Mouse (Mus musculus): Measurements from ENCODE around the gene Hspa12b. TPM values are rescaled to one million over a fixed set of nuclear protein-coding genes. Genes with fewer than 3 reads are reported as not detected.

Hspa12b gene
- polyA plus RNA-seq, 1 experiment from 2014 or later = 8.6 TPM

GRCm38 (mm10) chr2:131132111-131132888 is 5.2 kb downstream of the Hspa12b start:
- Histone ChIP-seq H3K9me3 (replicated peaks) (no peaks in the 10 kb centered on the region), H3K36me3 (no peaks in the 10 kb centered on the region), H3K27ac (no peak overlapping the region), H3K4me3 (no peak overlapping the region), H3K4me1 (peaks cover 9% of the 10 kb centered on the region), H3K4me2 (replicated peaks) (no peak overlapping the region), H3K9ac (no peak overlapping the region), H3K27me3 (no peaks in the 10 kb centered on the region)
- WGBS = 88% methylated on average over 10 of the region's 10 CpGs
- no peak for ATAC-seq (ENCODE audit: low FRiP score)

GRCm38 (mm10) chr2:131132930-131133547 is 6.0 kb downstream of the Hspa12b start, which contains the start of gene Gm11037:
TSS of gene Gm11037 (plus strand) at chr2:131133497.
- Histone ChIP-seq H3K4me1 (peaks cover 3% of the 10 kb centered on the region; the same call in 1 of the 2 replicates), H3K4me2 (replicated peaks) (no peak within 1 kb of the TSS), H3K27me3 (no peaks in the 10 kb centered on the region), H3K9ac (no peak within 1 kb of the TSS), H3K9me3 (replicated peaks) (no peaks in the 10 kb centered on the region), H3K27ac (no peak within 1 kb of the TSS), H3K4me3 (no peak within 1 kb of the TSS), H3K36me3 (no peaks in the 10 kb centered on the region)
- no peak for ATAC-seq (ENCODE audit: low FRiP score)
- 80% methylated on average over 9 of the region's 9 CpGs for WGBS

GRCm38 (mm10) chr2:131134381-131134780 is 7.3 kb downstream of the Hspa12b start:
- H3K9ac ChIP-seq = no peak overlapping the region
- 54% methylated on average over 1 of the region's 1 CpGs for WGBS
- no peak overlapping the region for H3K27ac ChIP-seq
- H3K4me3 ChIP-seq = no peak overlapping the region
- no peak overlapping the region for H3K4me2 ChIP-seq (replicated peaks)
- ATAC-seq (ENCODE audit: low FRiP score) = no peak
- no peaks in the 10 kb centered on the region for H3K27me3 ChIP-seq
- H3K9me3 ChIP-seq (replicated peaks) = no peaks in the 10 kb centered on the region
- no peaks in the 10 kb centered on the region for H3K4me1 ChIP-seq
- H3K36me3 ChIP-seq = no peaks in the 10 kb centered on the region

- Histone ChIP-seq H3K4me1 (no peaks in the 10 kb centered on the region), H3K9me3 (replicated peaks) (no peaks in the 10 kb centered on the region), H3K4me3 (no peak overlapping the region), H3K27me3 (no peaks in the 10 kb centered on the region), H3K9ac (no peak overlapping the region), H3K27ac (no peak overlapping the region), H3K4me2 (replicated peaks) (no peak overlapping the region), H3K36me3 (no peaks in the 10 kb centered on the region)
- 74% methylated on average over 8 of the region's 8 CpGs for WGBS
- ATAC-seq (ENCODE audit: low FRiP score) = no peak
Observed at GRCm38 (mm10) chr2:131134826-131135400, 7.8 kb downstream of the Hspa12b start.

GRCm38 (mm10) chr2:131135521-131136139 is 8.6 kb downstream of the Hspa12b start:
- H3K9me3 ChIP-seq (replicated peaks) = no peaks in the 10 kb centered on the region
- H3K27ac ChIP-seq = no peak overlapping the region
- WGBS = 70% methylated on average over 11 of the region's 11 CpGs
- no peak for ATAC-seq (ENCODE audit: low FRiP score)
- H3K9ac ChIP-seq = no peak overlapping the region
- no peak overlapping the region for H3K4me3 ChIP-seq
- H3K4me2 ChIP-seq (replicated peaks) = no peak overlapping the region
- no peaks in the 10 kb centered on the region for H3K36me3 ChIP-seq
- no peaks in the 10 kb centered on the region for H3K4me1 ChIP-seq
- no peaks in the 10 kb centered on the region for H3K27me3 ChIP-seq

GRCm38 (mm10) chr2:131138296-131138695 is 11.2 kb downstream of the Hspa12b start:
- WGBS = 70% methylated on average over 4 of the region's 4 CpGs
- H3K4me1 ChIP-seq = peaks cover 3% of the 10 kb centered on the region; the same call in 1 of the 2 replicates

GRCm38 (mm10) chr2:131138760-131139159 is 11.7 kb downstream of the Hspa12b start:
- Histone ChIP-seq H3K4me2 (replicated peaks) (no peak overlapping the region), H3K9me3 (replicated peaks) (no peaks in the 10 kb centered on the region), H3K4me3 (no peak overlapping the region), H3K27me3 (no peaks in the 10 kb centered on the region), H3K27ac (no peak overlapping the region), H3K4me1 (peaks cover 5% of the 10 kb centered on the region; the same call in 1 of the 2 replicates), H3K9ac (no peak overlapping the region), H3K36me3 (peaks cover 10% of the 10 kb centered on the region; the same call in 1 of the 2 replicates)
- 78% methylated on average over 7 of the region's 7 CpGs for WGBS
- no peak for ATAC-seq (ENCODE audit: low FRiP score)

More at GRCm38 (mm10) chr2:131138296-131138695, 11.2 kb downstream of the Hspa12b start:
- Histone ChIP-seq H3K9ac (no peak overlapping the region), H3K9me3 (replicated peaks) (no peaks in the 10 kb centered on the region), H3K27me3 (no peaks in the 10 kb centered on the region), H3K36me3 (peaks cover 5% of the 10 kb centered on the region; the same call in 1 of the 2 replicates), H3K4me2 (replicated peaks) (no peak overlapping the region), H3K4me3 (no peak overlapping the region), H3K27ac (no peak overlapping the region)
- no peak for ATAC-seq (ENCODE audit: low FRiP score)

- peaks cover 12% of the 10 kb centered on the region for H3K36me3 ChIP-seq
- no peaks in the 10 kb centered on the region for H3K9me3 ChIP-seq (replicated peaks)
- no peak overlapping the region for H3K4me2 ChIP-seq (replicated peaks)
- ATAC-seq (ENCODE audit: low FRiP score) = no peak
- no peak overlapping the region for H3K9ac ChIP-seq
- no peaks in the 10 kb centered on the region for H3K27me3 ChIP-seq
- WGBS = 96% methylated on average over 5 of the region's 5 CpGs
- H3K4me1 ChIP-seq = peaks cover 5% of the 10 kb centered on the region; the same call in 1 of the 2 replicates
- H3K4me3 ChIP-seq = no peak overlapping the region
- no peak overlapping the region for H3K27ac ChIP-seq
Observed at GRCm38 (mm10) chr2:131139287-131139686, 12.2 kb downstream of the Hspa12b start.

GRCm38 (mm10) chr2:131139886-131140532 is 12.9 kb downstream of the Hspa12b start:
- Histone ChIP-seq H3K9me3 (replicated peaks) (no peaks in the 10 kb centered on the region), H3K4me3 (no peak overlapping the region), H3K4me1 (peaks cover 5% of the 10 kb centered on the region; the same call in 1 of the 2 replicates), H3K27me3 (no peaks in the 10 kb centered on the region), H3K27ac (no peak overlapping the region), H3K9ac (no peak overlapping the region), H3K36me3 (peaks cover 20% of the 10 kb centered on the region), H3K4me2 (replicated peaks) (no peak overlapping the region)
- WGBS = 64% methylated on average over 5 of the region's 5 CpGs
- ATAC-seq (ENCODE audit: low FRiP score) = no peak

GRCm38 (mm10) chr2:131140533-131140905 is 13.4 kb downstream of the Hspa12b start:
- H3K36me3 ChIP-seq = peaks cover 25% of the 10 kb centered on the region
- H3K27me3 ChIP-seq = no peaks in the 10 kb centered on the region
- no peak overlapping the region for H3K4me3 ChIP-seq
- H3K9ac ChIP-seq = no peak overlapping the region
- 77% methylated on average over 5 of the region's 5 CpGs for WGBS
- no peak overlapping the region for H3K4me2 ChIP-seq (replicated peaks)
- H3K4me1 ChIP-seq = peaks cover 5% of the 10 kb centered on the region; the same call in 1 of the 2 replicates
- H3K27ac ChIP-seq = no peak overlapping the region
- ATAC-seq (ENCODE audit: low FRiP score) = no peak
- H3K9me3 ChIP-seq (replicated peaks) = no peaks in the 10 kb centered on the region

- ATAC-seq (ENCODE audit: low FRiP score) = no peak
- Histone ChIP-seq H3K27me3 (no peaks in the 10 kb centered on the region), H3K9me3 (replicated peaks) (no peaks in the 10 kb centered on the region), H3K27ac (no peak overlapping the region), H3K4me2 (replicated peaks) (no peak overlapping the region), H3K4me1 (peaks cover 5% of the 10 kb centered on the region; the same call in 1 of the 2 replicates), H3K36me3 (peaks cover 34% of the 10 kb centered on the region), H3K9ac (no peak overlapping the region), H3K4me3 (no peak overlapping the region)
- 90% methylated on average over 8 of the region's 8 CpGs for WGBS
Observed at GRCm38 (mm10) chr2:131141336-131141986, 14.4 kb downstream of the Hspa12b start.
